Mouse (Mus musculus) small intestine, adult 2 months (tissue): ENCODE data around the gene Homer2.

ENCODE experiments used
- CTCF ChIP-seq: fragments of 200-500 bp; IDR thresholded peaks from 2 replicates; pipeline ENCODE4 v1.5.1; 2012; ENCODE audit warnings: low read depth, mild to moderate bottlenecking, control low read depth, inconsistent platforms, low read length, moderate library complexity, mixed read lengths; ENCODE audit not compliant: insufficient replicate concordance, insufficient read length; ENCODE audit errors: extremely low read depth
- POLR2A ChIP-seq: fragments of 200-500 bp; IDR thresholded peaks from 2 replicates; pipeline ENCODE4 v1.6.1; 2012; ENCODE audit warnings: low read depth, mild to moderate bottlenecking, control low read depth, inconsistent platforms, low read length, moderate library complexity

DNA sequence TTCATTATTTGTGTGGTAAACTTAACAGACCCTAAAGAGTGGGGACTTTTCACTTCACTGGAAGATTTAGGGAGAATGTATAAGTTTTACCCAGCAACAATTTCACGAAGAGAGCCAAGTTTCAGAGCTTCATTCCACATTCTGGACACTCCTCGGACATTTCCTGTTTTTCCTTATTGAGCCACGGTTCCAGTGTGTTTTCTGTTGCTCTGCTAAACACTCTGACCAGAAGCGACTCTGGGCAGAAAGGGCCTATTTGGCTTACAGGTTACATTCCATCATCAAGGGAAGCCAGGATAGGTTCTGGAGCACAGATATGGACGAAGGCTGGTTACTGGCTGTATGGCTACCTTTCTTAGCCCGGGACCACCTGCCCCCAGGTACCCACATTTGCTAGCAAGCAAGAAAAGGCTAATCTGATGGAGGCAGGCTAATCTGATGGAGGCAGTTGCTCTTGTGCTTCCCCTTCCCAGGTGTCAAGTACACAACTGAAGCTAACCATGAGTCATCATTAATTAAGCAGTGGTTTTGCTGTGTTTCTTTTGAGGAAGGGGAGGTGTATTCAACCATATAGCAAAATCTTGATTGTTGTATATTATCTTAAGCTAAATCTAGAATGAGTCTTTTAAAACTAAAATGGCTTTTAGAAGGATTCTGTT, 134.6 kb downstream of the Homer2 start:
- TF ChIP-seq CTCF (no peak), POLR2A (no peak)
